18 mouse cellular contexts compared by ENCODE assay signal in the genomic region with DNA sequence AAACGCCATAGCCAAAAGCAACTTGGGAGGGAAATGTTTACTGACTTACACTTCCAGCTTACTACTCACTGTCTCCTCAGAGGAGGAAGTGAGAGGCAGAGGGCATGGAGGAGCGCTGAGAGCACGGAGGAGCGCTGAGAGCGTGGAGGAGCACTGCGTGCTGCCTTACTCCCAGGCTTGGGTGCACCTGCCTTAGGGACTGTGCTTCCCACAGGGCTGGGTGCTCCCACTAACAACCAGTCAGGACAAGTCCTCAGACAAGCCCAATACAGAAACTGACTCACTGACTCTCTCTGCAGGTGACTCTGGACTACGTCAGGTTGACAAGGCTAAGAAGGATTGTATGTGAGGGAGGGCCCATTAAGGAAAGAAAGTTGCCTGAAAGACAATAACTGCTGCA.
"Had no signal": no experiment of that assay in that cellular context is flagged by ENCODE, and none has a peak within 500 bp of the region (broad histone marks: within the 10 kb centered on the region; RNA-seq: fewer than 3 reads in every experiment).

No protein-coding gene starts in this region.

- H3K4me3 ChIP-seq: left cerebral cortex, adult 2 months; liver, embryonic 13.5 days; midbrain, embryonic 12.5 days; midbrain, embryonic 15.5 days; neural tube, embryonic 12.5 days; neural tube, embryonic 15.5 days had no signal

- H3K27ac ChIP-seq: left cerebral cortex, adult 2 months; liver, embryonic 13.5 days; midbrain, embryonic 12.5 days; midbrain, embryonic 15.5 days; neural tube, embryonic 12.5 days; neural tube, embryonic 15.5 days; stomach, postnatal 0 days had no signal

- DNase-seq: kidney, adult 18-20 months; kidney, adult 9 months; kidney, postnatal 25 days; layer of hippocampus, postnatal 36 days; liver, embryonic 13.5 days; lung, adult 2 months; lung, postnatal 14 days; lung, postnatal 4 days; right cerebral cortex, adult 18-20 months; right cerebral cortex, postnatal 25 days; thymus, adult 2 months; thymus, postnatal 14 days had no signal
